Mouse (Mus musculus): ENCODE data around the gene Lect2. TPM values are rescaled to one million over a fixed set of nuclear protein-coding genes. Genes with fewer than 3 reads are reported as not detected.

Lect2 gene
- polyA plus RNA-seq, 1 experiment from 2014 or later: not detected

GRCm38 (mm10) chr13:56586046-56586445 is 37.7 kb upstream of the Lect2 start:
- H3K36me3 ChIP-seq (ENCODE audit: control insufficient read depth, insufficient read depth, low read length): no peaks in the 10 kb centered on the region
- WGBS: 78% methylated on average over 3 of the region's 3 CpGs
- DNase-seq (ENCODE audit: low spot score) (no peak), ATAC-seq (ENCODE audit: insufficient read depth, low FRiP score, low TSS enrichment) (no peak)
- no peak overlapping the region for H3K4me3 ChIP-seq (ENCODE audit: low read depth, low read length)
- H3K9me3 ChIP-seq (ENCODE audit: control insufficient read depth, low read length): no peaks in the 10 kb centered on the region
- no peak overlapping the region for H3K27ac ChIP-seq (ENCODE audit: low read depth, low read length)
- peaks cover 13% of the 10 kb centered on the region for H3K4me1 ChIP-seq (ENCODE audit: control insufficient read depth, insufficient read depth, low read length)
- H3K9ac ChIP-seq (ENCODE audit: low read length): no peak overlapping the region
- no peak overlapping the region for H3K4me2 ChIP-seq (ENCODE audit: low read depth)
- no peaks in the 10 kb centered on the region for H3K27me3 ChIP-seq (ENCODE audit: control insufficient read depth, insufficient read depth, low read length)

GRCm38 (mm10) chr13:56582720-56583119 is 34.4 kb upstream of the Lect2 start:
- Histone ChIP-seq H3K27ac (ENCODE audit: low read depth, low read length) (peak overlapping the region; percentile 99), H3K9me3 (ENCODE audit: control insufficient read depth, low read length) (no peaks in the 10 kb centered on the region), H3K4me3 (ENCODE audit: low read depth, low read length) (no peak overlapping the region), H3K4me2 (ENCODE audit: low read depth) (no peak overlapping the region), H3K36me3 (ENCODE audit: control insufficient read depth, insufficient read depth, low read length) (no peaks in the 10 kb centered on the region), H3K4me1 (ENCODE audit: control insufficient read depth, insufficient read depth, low read length) (peaks cover 17% of the 10 kb centered on the region), H3K27me3 (ENCODE audit: control insufficient read depth, insufficient read depth, low read length) (no peaks in the 10 kb centered on the region), H3K9ac (ENCODE audit: low read length) (0 out of 2 replicates have a peak overlapping the region, but pooled peaks have one; percentile 32)
- WGBS: 5% methylated on average over 3 of the region's 3 CpGs
- DNase-seq (ENCODE audit: low spot score) (peak; percentile 47), ATAC-seq (ENCODE audit: insufficient read depth, low FRiP score, low TSS enrichment) (peak; percentile 40)

- Histone ChIP-seq H3K27me3 (ENCODE audit: control insufficient read depth, insufficient read depth, low read length) (no peaks in the 10 kb centered on the region), H3K27ac (ENCODE audit: low read depth, low read length) (peak overlapping the region; percentile 99), H3K4me3 (ENCODE audit: low read depth, low read length) (no peak overlapping the region), H3K4me2 (ENCODE audit: low read depth) (peak overlapping the region; percentile 24), H3K4me1 (ENCODE audit: control insufficient read depth, insufficient read depth, low read length) (peaks cover 17% of the 10 kb centered on the region), H3K9ac (ENCODE audit: low read length) (peak overlapping the region; percentile 49), H3K36me3 (ENCODE audit: control insufficient read depth, insufficient read depth, low read length) (no peaks in the 10 kb centered on the region), H3K9me3 (ENCODE audit: control insufficient read depth, low read length) (no peaks in the 10 kb centered on the region)
- DNase-seq (ENCODE audit: low spot score) (peak; percentile 91), ATAC-seq (ENCODE audit: insufficient read depth, low FRiP score, low TSS enrichment) (peak; percentile 98)
- WGBS: 0% methylated on average over 6 of the region's 6 CpGs
Measured at GRCm38 (mm10) chr13:56581961-56582434, 33.7 kb upstream of the Lect2 start.

- 2% methylated on average over 3 of the region's 3 CpGs for WGBS
- ATAC-seq (ENCODE audit: insufficient read depth, low FRiP score, low TSS enrichment): peak; percentile 60
- no peak overlapping the region for H3K4me3 ChIP-seq (ENCODE audit: low read depth, low read length)
Measured at GRCm38 (mm10) chr13:56581512-56581911, 33.2 kb upstream of the Lect2 start.

GRCm38 (mm10) chr13:56580450-56580849 is 32.1 kb upstream of the Lect2 start:
- ATAC-seq (ENCODE audit: insufficient read depth, low FRiP score, low TSS enrichment) (no peak), DNase-seq (ENCODE audit: low spot score) (no peak)
- no peaks in the 10 kb centered on the region for H3K9me3 ChIP-seq (ENCODE audit: control insufficient read depth, low read length)
- peak overlapping the region; percentile 99; the same call in 1 of the 2 replicates for H3K27ac ChIP-seq (ENCODE audit: low read depth, low read length)
- no peak overlapping the region for H3K9ac ChIP-seq (ENCODE audit: low read length)
- H3K4me1 ChIP-seq (ENCODE audit: control insufficient read depth, insufficient read depth, low read length): peaks cover 17% of the 10 kb centered on the region
- H3K4me2 ChIP-seq (ENCODE audit: low read depth): no peak overlapping the region
- no peak overlapping the region for H3K4me3 ChIP-seq (ENCODE audit: low read depth, low read length)
- WGBS: 76% methylated on average over 5 of the region's 5 CpGs
- no peaks in the 10 kb centered on the region for H3K27me3 ChIP-seq (ENCODE audit: control insufficient read depth, insufficient read depth, low read length)
- no peaks in the 10 kb centered on the region for H3K36me3 ChIP-seq (ENCODE audit: control insufficient read depth, insufficient read depth, low read length)

More at GRCm38 (mm10) chr13:56581512-56581911, 33.2 kb upstream of the Lect2 start:
- Histone ChIP-seq H3K27ac (ENCODE audit: low read depth, low read length) (peak overlapping the region; percentile 99), H3K4me2 (ENCODE audit: low read depth) (no peak overlapping the region), H3K27me3 (ENCODE audit: control insufficient read depth, insufficient read depth, low read length) (no peaks in the 10 kb centered on the region), H3K36me3 (ENCODE audit: control insufficient read depth, insufficient read depth, low read length) (no peaks in the 10 kb centered on the region), H3K9me3 (ENCODE audit: control insufficient read depth, low read length) (no peaks in the 10 kb centered on the region), H3K4me1 (ENCODE audit: control insufficient read depth, insufficient read depth, low read length) (peaks cover 17% of the 10 kb centered on the region), H3K9ac (ENCODE audit: low read length) (no peak overlapping the region)
- DNase-seq (ENCODE audit: low spot score): no peak

- DNase-seq (ENCODE audit: low spot score) (no peak), ATAC-seq (ENCODE audit: insufficient read depth, low FRiP score, low TSS enrichment) (no peak)
- Histone ChIP-seq H3K9ac (ENCODE audit: low read length) (no peak overlapping the region), H3K36me3 (ENCODE audit: control insufficient read depth, insufficient read depth, low read length) (no peaks in the 10 kb centered on the region), H3K4me3 (ENCODE audit: low read depth, low read length) (no peak overlapping the region), H3K4me1 (ENCODE audit: control insufficient read depth, insufficient read depth, low read length) (peaks cover 13% of the 10 kb centered on the region), H3K9me3 (ENCODE audit: control insufficient read depth, low read length) (no peaks in the 10 kb centered on the region), H3K27ac (ENCODE audit: low read depth, low read length) (no peak overlapping the region), H3K27me3 (ENCODE audit: control insufficient read depth, insufficient read depth, low read length) (no peaks in the 10 kb centered on the region), H3K4me2 (ENCODE audit: low read depth) (no peak overlapping the region)
- 65% methylated on average over 5 of the region's 5 CpGs for WGBS
Measured at GRCm38 (mm10) chr13:56578097-56578496, 29.8 kb upstream of the Lect2 start.

- DNase-seq (ENCODE audit: low spot score) (peak; percentile 71), ATAC-seq (ENCODE audit: insufficient read depth, low FRiP score, low TSS enrichment) (no peak)
- Histone ChIP-seq H3K27ac (ENCODE audit: low read depth, low read length) (peak overlapping the region; percentile 11; the same call in 1 of the 2 replicates), H3K9me3 (ENCODE audit: control insufficient read depth, low read length) (no peaks in the 10 kb centered on the region), H3K4me3 (ENCODE audit: low read depth, low read length) (no peak overlapping the region), H3K36me3 (ENCODE audit: control insufficient read depth, insufficient read depth, low read length) (no peaks in the 10 kb centered on the region), H3K4me1 (ENCODE audit: control insufficient read depth, insufficient read depth, low read length) (peaks cover 1% of the 10 kb centered on the region), H3K4me2 (ENCODE audit: low read depth) (no peak overlapping the region), H3K27me3 (ENCODE audit: control insufficient read depth, insufficient read depth, low read length) (no peaks in the 10 kb centered on the region), H3K9ac (ENCODE audit: low read length) (no peak overlapping the region)
- 58% methylated on average over 12 of the region's 12 CpGs for WGBS
Measured at GRCm38 (mm10) chr13:56575701-56576321, 27.5 kb upstream of the Lect2 start.

- no peak overlapping the region for H3K27ac ChIP-seq (ENCODE audit: low read depth, low read length)
- H3K36me3 ChIP-seq (ENCODE audit: control insufficient read depth, insufficient read depth, low read length): no peaks in the 10 kb centered on the region
- DNase-seq (ENCODE audit: low spot score): no peak
- no peaks in the 10 kb centered on the region; the same call in 1 of the 2 replicates for H3K4me1 ChIP-seq (ENCODE audit: control insufficient read depth, insufficient read depth, low read length)
- no peaks in the 10 kb centered on the region for H3K27me3 ChIP-seq (ENCODE audit: control insufficient read depth, insufficient read depth, low read length)
- no peak overlapping the region for H3K9ac ChIP-seq (ENCODE audit: low read length)
- no peak overlapping the region for H3K4me2 ChIP-seq (ENCODE audit: low read depth)
- 79% methylated on average over 4 of the region's 4 CpGs for WGBS
- H3K9me3 ChIP-seq (ENCODE audit: control insufficient read depth, low read length): no peaks in the 10 kb centered on the region
- ATAC-seq (ENCODE audit: insufficient read depth, low FRiP score, low TSS enrichment): no peak
- H3K4me3 ChIP-seq (ENCODE audit: low read depth, low read length): no peak overlapping the region
Measured at GRCm38 (mm10) chr13:56575074-56575473, 26.8 kb upstream of the Lect2 start.

GRCm38 (mm10) chr13:56571645-56572044 is 23.3 kb upstream of the Lect2 start:
- WGBS: 93% methylated on average over 8 of the region's 8 CpGs
- Histone ChIP-seq H3K4me2 (ENCODE audit: low read depth) (no peak overlapping the region), H3K36me3 (ENCODE audit: control insufficient read depth, insufficient read depth, low read length) (no peaks in the 10 kb centered on the region), H3K27ac (ENCODE audit: low read depth, low read length) (no peak overlapping the region), H3K9me3 (ENCODE audit: control insufficient read depth, low read length) (no peaks in the 10 kb centered on the region), H3K9ac (ENCODE audit: low read length) (no peak overlapping the region), H3K4me3 (ENCODE audit: low read depth, low read length) (no peak overlapping the region), H3K4me1 (ENCODE audit: control insufficient read depth, insufficient read depth, low read length) (no peaks in the 10 kb centered on the region; the same call in 1 of the 2 replicates), H3K27me3 (ENCODE audit: control insufficient read depth, insufficient read depth, low read length) (no peaks in the 10 kb centered on the region)
- no peak for ATAC-seq (ENCODE audit: insufficient read depth, low FRiP score, low TSS enrichment)
- DNase-seq (ENCODE audit: low spot score): no peak

Measured in neural tube, embryonic 11.5 days (tissue).